Mouse (Mus musculus) kidney, adult 2 months (tissue): Measurements from ENCODE around the gene Olfr555.
"Not testable (repeated sequence)": the region's sequence is repeated elsewhere in the genome, so short reads cannot be mapped to it uniquely, and the experiment has no call there.

ENCODE experiments used
- CTCF ChIP-seq: fragments of 200-500 bp; conservative IDR thresholded peaks from 2 replicates; pipeline ENCODE4 v1.5.1; 2011; ENCODE audit warnings: low read depth, mild to moderate bottlenecking, control low read depth, low read length, moderate library complexity, mixed read lengths; ENCODE audit not compliant: insufficient read depth, insufficient read length
- POLR2A ChIP-seq: fragments of 200-500 bp; IDR thresholded peaks from one replicate; pipeline ENCODE4 v1.6.1; 2011; ENCODE audit warnings: low read depth, low read length, control low read depth

- not testable (repeated sequence) for TF ChIP-seq CTCF, POLR2A
Measured at GRCm38 (mm10) chr7:102644945-102645344, 13.7 kb upstream of the Olfr555 start.
